Mouse (Mus musculus) kidney, adult 2 months (tissue): ENCODE data around the gene Gm9044. TPM values are rescaled to one million over a fixed set of nuclear protein-coding genes. Genes with fewer than 3 reads are reported as not detected.
"Not testable (repeated sequence)": the region's sequence is repeated elsewhere in the genome, so short reads cannot be mapped to it uniquely, and the experiment has no call there.

Source experiments
- DNase-seq: peaks from one replicate; pipeline ENCODE4 v3.0.0; 2021
- H3K27ac ChIP-seq: fragments of 200-500 bp; 2 replicates; pipeline ENCODE4 v1.5.1; 2012; ENCODE audit warnings: low read depth, low read length, control low read depth, inconsistent platforms; ENCODE audit not compliant: insufficient read depth
- H3K27me3 ChIP-seq: fragments of 200-500 bp; replicated peaks from 2 replicates; pipeline ENCODE4 v1.6.1; 2012; ENCODE audit warnings: mild to moderate bottlenecking, moderate library complexity, low read length, inconsistent platforms; ENCODE audit not compliant: control insufficient read depth, insufficient read depth
- H3K36me3 ChIP-seq: fragments of 200-500 bp; 2 replicates; pipeline ENCODE4 v1.6.1; 2012; ENCODE audit warnings: mild to moderate bottlenecking, moderate library complexity, low read length, inconsistent platforms; ENCODE audit not compliant: control insufficient read depth, insufficient read depth
- H3K4me1 ChIP-seq: fragments of 200-500 bp; 2 replicates; pipeline ENCODE4 v1.6.1; 2011; ENCODE audit warnings: low read length; ENCODE audit not compliant: control insufficient read depth, insufficient read depth
- H3K4me3 ChIP-seq: fragments of 200-500 bp; 2 replicates; pipeline ENCODE4 v1.5.1; 2011; ENCODE audit warnings: mild to moderate bottlenecking, low read depth, low read length, control low read depth; ENCODE audit not compliant: insufficient read depth
- CTCF ChIP-seq: fragments of 200-500 bp; conservative IDR thresholded peaks from 2 replicates; pipeline ENCODE4 v1.5.1; 2011; ENCODE audit warnings: low read depth, mild to moderate bottlenecking, control low read depth, low read length, moderate library complexity, mixed read lengths; ENCODE audit not compliant: insufficient read depth, insufficient read length
- POLR2A ChIP-seq: fragments of 200-500 bp; IDR thresholded peaks from one replicate; pipeline ENCODE4 v1.6.1; 2011; ENCODE audit warnings: low read depth, low read length, control low read depth
- WGBS: fragments of 180-500 bp; shearing (Covaris S2); methylation state at CpG from one replicate; pipeline ENCODE4 v1.1.7; 2018; 5-methylcytosine and 5-hydroxymethylcytosine counted together
- polyA plus RNA-seq: library from polyadenylated mRNA; depleted of rRNA; stranded (reverse); fragments of >200 nt; gene quantifications from 2 replicates; pipeline ENCODE4 v1.2.3, GENCODE M21; 2012; rRNA removed

Gene Gm9044
- polyA plus RNA-seq, 1 experiment: not detected

DNA sequence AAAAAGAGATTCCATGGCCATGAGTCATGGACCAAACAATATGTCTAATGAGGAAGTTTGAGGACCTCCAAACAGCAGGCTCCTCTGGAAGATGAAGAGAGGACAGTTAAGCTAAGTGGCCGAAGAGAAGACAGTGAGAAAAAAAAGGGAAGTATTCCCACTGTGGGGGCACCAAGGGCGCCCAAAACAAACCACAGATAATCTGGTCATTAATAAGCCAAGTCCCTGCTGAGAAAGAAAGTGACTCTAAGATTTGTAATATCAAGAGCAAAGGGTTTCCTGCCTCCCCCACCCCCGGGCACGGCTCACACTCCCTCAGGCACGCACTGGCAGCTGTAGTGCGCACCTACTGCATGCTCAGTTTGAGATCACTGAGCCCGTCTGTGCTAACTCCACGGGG is 13.2 kb downstream of the Gm9044 start:
- H3K4me1 ChIP-seq: no peaks in the 10 kb centered on the region
- DNase-seq: no peak
- H3K27me3 ChIP-seq: no peaks in the 10 kb centered on the region
- no peak overlapping the region for H3K27ac ChIP-seq
- TF ChIP-seq POLR2A (no peak), CTCF (no peak)
- H3K4me3 ChIP-seq: no peak overlapping the region
- H3K36me3 ChIP-seq: no peaks in the 10 kb centered on the region
- WGBS: 58% methylated on average over 8 of the region's 8 CpGs

DNA sequence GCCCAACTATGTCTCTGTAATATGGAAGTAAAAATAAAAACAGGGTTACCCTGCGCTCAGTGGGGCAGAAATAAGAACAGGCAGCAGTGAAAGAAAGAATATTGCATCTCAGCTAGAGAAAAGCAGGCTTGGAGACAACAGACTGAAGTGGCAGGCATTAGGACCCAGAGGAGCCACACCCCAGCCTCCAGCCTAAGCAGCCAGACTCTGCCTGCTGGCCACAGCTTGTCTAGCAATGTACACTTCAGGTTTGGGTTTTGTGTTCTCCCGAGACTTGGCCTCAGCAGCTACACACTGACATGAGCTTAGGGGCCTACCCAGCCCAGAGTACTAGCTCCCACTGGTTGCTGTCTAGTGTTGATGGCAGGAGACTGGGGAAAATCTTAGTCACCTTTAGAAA is 30.1 kb downstream of the Gm9044 start:
- not testable (repeated sequence) for H3K4me3 ChIP-seq, DNase-seq, H3K36me3 ChIP-seq, H3K27ac ChIP-seq, H3K27me3 ChIP-seq, H3K4me1 ChIP-seq
- 44% methylated on average over 2 of the region's 2 CpGs for WGBS

DNA sequence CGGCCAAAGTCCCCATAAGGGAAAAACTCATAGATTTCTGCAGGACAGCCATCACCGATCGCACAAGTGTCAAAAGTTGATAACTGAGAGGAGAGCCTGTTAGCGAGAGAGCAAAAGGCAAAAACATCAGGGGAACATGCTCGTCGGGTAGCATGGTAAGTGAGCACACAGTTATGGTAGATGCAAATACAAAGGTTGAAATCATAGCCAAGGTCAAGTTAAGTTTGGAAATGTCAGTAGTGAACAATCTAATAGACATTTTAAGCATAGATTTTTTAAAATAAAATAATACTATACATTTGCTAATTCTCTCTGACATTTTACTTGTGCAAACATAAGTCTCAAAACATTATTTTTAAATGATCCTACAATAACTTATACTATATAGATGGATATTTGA is 37.3 kb downstream of the Gm9044 start, which contains the start of gene Iltifb:
Gene Iltifb, minus strand, starts transcription at position 101 of the 400 bp plus-strand sequence.
- no peak for TF ChIP-seq POLR2A
- TF ChIP-seq CTCF: no peak
- no peaks in the 10 kb centered on the region for H3K27me3 ChIP-seq
- WGBS: 94% methylated on average over 6 of the region's 6 CpGs

DNA sequence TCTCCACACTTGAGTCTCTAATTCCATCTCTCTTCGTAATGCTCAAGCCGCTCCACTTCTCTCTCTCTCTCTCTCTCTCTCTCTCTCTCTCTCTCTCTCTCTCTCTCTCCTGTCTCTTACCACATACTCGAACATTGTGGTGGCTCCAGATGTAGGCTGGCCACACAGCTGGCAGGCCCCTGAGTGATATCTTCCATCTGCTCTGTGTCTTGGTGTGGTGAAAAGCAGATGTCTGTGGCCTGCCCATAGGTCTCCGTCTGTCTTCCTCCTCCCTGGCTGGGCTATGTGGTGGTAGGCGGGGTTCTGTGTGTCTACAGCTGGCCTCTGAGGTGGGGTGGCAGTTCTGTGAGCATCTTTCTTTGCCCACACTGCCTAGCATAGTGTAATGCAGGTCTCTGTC is 49.2 kb downstream of the Gm9044 start:
- not testable (repeated sequence) for DNase-seq
- 59% methylated on average over 4 of the region's 5 CpGs for WGBS

More for the DNA sequence above, 37.3 kb downstream of the Gm9044 start, which contains the start of gene Iltifb:
- H3K4me1 ChIP-seq: no peaks in the 10 kb centered on the region
- H3K36me3 ChIP-seq: no peaks in the 10 kb centered on the region
- no peak within 1 kb of the TSS for H3K4me3 ChIP-seq
- no peak within 1 kb of the TSS for H3K27ac ChIP-seq
- no peak for DNase-seq

GRCm38 (mm10) chr10:118282565-118282964 is 49.6 kb downstream of the Gm9044 start:
- not testable (repeated sequence) for H3K4me1 ChIP-seq, H3K27ac ChIP-seq, DNase-seq, H3K36me3 ChIP-seq, H3K4me3 ChIP-seq, H3K27me3 ChIP-seq
- WGBS: 80% methylated on average over 7 of the region's 7 CpGs

More for the DNA sequence above, 49.2 kb downstream of the Gm9044 start:
- H3K27me3 ChIP-seq, H3K4me1 ChIP-seq, H3K36me3 ChIP-seq, H3K4me3 ChIP-seq, H3K27ac ChIP-seq: not testable (repeated sequence)

Other genes starting within 250 kb of the Gm9044 start
- gene Mdm1, start 190.6 kb downstream of the Gm9044 start, polyA plus RNA-seq: 3.3 TPM in 2 replicates
- not detected in 2 replicates for gene Il22, start 127.5 kb downstream of the Gm9044 start, polyA plus RNA-seq
- not detected in 2 replicates for gene Gm32717, start 91.6 kb downstream of the Gm9044 start, polyA plus RNA-seq
- gene Gm32802, start 73.7 kb downstream of the Gm9044 start, polyA plus RNA-seq: not detected in 2 replicates
- not detected in 2 replicates for gene Iltifb, start 37.4 kb downstream of the Gm9044 start, polyA plus RNA-seq
- not detected in 2 replicates for gene Gm9040, start 5.4 kb downstream of the Gm9044 start, polyA plus RNA-seq
- gene Gm9045, start 5.4 kb upstream of the Gm9044 start, polyA plus RNA-seq: not detected in 2 replicates
- gene Gm9046, start 10.8 kb upstream of the Gm9044 start, polyA plus RNA-seq: not detected in 2 replicates
- gene Gm9048, start 16.3 kb upstream of the Gm9044 start, polyA plus RNA-seq: not detected in 2 replicates
- not detected in 2 replicates for gene Gm9049, start 21.7 kb upstream of the Gm9044 start, polyA plus RNA-seq
- not detected in 2 replicates for gene Ifng, start 108.6 kb upstream of the Gm9044 start, polyA plus RNA-seq